Mouse (Mus musculus) adrenal gland, postnatal 4 days (tissue): Measurements from ENCODE around the gene Pcbp4. TPM values are rescaled to one million over a fixed set of nuclear protein-coding genes. Genes with fewer than 3 reads are reported as not detected.

Experiments
- DNase-seq, 2 experiments: peaks; one replicate each; pipeline ENCODE4 v3.0.0; 2021 to 2022; ENCODE audit warnings: low spot score in 2 of 2, mixed read lengths in 2 of 2
- total RNA-seq, 2 experiments: library from RNA; stranded (reverse); gene quantifications; 2 replicates each; pipeline ENCODE4 v1.2.3; 2021

The Pcbp4 gene
- total RNA-seq, 2 experiments from 2014 or later, result 59.5 to 63.8 TPM

DNA sequence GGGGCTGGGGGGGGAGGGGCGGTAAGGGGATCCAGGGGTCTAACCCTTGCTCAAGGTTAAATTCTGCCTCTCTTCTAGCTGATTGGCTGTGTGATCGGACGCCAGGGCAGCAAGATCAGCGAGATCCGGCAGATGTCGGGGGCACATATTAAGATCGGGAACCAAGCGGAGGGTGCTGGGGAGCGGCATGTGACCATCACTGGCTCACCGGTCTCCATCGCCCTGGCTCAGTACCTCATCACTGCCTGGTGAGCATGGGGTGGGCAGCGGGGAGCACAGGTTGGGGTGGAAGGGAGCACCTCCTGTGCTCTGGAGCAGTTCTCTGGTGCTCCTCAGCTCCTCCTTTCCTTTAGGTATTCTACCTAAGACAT is 9.3 kb downstream of the Pcbp4 start:
- no peak for DNase-seq

DNA sequence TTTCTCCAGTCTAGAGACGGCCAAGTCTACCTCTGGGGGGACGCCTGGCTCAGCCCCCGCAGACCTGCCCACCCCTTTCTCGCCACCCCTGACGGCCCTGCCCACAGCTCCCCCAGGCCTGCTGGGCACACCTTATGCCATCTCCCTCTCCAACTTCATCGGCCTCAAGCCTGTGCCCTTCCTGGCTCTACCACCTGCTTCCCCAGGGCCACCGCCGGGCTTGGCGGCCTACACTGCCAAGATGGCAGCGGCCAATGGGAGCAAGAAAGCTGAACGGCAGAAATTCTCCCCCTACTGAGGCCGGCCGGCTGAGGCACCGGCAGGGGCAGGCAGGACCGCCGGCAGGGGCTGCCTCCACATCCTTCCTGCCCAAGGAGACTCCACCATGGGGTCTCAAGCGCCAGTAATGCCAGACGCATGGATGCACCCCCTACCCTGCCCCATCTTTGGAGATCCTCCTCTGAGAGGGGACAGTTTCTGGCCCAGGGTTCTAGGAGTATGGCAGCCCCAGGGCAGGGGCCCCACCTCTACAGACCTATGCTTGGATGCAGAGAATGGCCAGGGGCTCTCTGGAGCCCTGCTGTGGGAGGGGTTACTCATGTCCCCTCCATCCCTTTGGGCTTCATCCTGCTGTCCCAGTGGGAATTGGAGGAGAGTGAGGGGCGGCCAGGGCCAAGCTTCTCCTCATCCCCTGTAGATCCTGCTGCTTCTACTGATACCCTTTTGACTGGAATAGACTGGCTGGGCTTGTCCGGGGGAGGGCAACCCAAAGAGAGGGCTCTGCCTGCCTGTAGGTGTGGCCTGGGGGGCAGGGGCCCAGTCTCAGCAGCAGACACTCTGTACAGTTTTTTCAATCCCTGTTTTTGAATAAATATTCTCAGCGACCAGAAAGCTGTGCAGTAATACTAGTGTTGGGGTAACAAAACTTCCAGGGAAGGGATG is 10.3 kb downstream of the Pcbp4 start:
- DNase-seq, result no peak

DNA sequence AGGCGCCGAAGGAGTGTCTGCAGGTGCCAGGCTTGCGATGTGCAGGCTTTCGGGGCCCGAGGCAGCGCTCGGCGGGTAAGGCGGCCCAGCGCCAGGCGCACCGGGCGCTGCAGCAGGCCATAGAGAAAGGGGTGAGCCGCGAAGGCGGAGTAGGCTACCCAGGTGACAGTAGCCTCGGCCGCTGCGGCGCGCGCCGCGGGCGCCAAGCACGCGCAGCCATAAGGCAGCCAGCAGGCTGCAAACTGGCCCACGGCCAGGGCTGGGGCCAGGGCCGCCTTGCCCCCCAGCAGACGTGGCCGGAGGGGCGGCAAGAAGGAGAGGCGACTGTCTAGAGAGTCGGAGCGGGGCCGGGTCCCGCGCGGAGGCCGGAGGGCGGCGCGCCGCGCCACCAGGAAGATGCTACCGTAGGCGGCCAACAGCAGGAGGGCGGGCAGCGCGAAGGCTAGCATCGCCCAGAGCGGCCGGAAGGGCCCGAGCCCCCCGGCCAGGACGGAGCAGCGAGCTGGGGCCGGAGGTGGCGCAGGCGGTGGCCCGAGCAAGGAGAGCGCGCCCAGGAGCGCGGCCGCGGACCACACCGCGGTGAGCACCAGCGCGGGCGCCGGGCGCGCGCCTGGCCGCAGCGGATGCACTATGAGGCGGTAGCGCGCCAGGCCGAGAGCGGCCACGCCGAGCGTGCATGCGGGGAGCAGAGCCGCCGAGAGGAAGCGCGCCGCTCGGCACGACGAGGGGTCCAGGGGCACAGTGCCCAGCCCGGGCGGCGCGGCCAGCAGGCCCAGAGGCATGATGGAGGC is 11.9 kb downstream of the Pcbp4 start:
- no peak for DNase-seq

DNA sequence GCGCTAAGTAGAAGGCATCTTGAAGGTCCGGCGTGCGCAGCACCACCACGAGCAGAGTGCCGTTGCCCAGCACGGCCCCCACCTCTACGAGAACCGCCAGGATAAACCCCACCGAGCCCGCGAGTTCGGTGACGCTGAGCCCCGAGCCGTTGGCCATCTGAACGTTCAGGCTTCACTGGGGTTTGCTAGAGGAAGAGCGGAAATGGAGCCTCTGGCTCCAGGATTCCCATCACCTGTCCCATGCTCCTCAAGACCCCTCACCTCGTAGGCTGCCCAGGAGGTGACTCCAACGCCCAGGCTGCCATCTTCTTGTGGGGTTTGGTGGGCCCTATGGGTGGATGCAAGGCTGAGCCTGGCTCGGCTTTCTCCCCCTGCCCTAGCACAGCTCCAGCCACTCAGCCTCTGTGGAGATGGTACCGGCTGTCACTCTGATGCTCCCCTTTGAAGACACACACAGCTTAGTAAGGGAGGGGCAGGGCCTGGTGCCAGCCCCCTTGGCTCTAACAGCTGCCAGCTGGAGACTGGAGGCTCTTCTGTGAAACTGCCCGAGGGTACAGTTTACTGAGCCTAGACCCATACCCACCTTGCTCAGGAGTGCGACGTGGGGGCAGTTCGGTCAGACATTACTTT is 12.6 kb downstream of the Pcbp4 start, which contains the start of gene Gpr62:
Gene Gpr62, minus strand, starts transcription at position 368 of the 630 bp plus-strand sequence.
- no peak for DNase-seq

DNA sequence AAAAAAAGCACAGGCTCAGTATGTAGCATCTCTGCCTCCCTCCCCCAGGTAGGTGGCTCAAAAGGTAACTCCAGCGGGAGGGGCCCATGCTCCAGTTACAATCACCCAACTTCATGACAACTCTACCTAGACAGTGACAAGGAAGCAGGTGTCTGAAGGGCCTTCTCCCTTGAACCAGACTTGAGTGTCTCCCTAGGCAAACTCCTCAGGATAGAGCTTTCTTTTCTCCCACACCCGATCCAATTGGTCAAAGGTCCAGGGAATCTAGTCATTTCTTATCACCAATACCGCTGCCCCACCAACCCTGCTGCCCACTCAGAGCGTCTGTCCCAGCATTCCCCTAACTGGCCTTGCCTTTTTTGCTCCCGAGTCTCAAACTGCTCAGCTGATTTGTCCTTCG is 13.6 kb downstream of the Pcbp4 start:
- DNase-seq, result no peak

DNA sequence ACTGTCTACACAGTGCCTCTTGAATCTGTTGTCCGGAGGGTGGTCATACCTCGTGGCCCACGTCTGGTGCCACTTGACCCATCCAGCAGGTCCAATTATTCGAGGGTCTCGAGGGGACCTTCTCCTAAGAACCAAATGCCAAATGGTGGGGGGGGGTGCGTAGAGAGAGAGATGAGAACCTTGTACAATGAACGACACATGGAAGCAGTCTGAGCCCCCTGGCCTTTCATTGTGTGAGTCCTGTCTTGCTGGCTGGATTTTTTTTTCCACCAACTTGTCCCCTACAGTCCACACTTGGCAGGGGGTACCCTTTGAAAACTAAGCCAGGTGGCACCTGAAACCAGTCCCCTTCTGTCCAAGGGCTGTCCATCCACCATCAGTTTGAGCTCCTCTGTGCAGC is 14.7 kb downstream of the Pcbp4 start:
- DNase-seq, result no peak

DNA sequence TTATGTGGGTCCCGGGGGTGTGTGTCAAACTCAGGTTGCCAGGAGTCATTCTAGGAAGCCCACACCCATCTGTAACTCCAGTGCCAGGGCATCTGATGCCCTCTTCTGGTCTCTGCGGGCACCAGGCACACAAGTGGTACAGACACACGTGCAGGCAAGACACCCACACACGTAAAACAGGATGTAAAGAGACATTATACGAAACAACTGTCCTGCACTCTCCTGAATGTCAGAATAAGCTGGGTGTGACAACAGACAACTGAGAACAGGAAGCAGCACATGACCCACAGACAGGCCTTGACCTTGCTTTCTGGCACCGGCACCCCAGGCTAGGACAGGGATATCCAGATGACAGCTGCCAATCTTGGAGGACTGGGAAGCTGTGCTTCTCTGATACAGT is 16.2 kb downstream of the Pcbp4 start:
- no peak for DNase-seq

DNA sequence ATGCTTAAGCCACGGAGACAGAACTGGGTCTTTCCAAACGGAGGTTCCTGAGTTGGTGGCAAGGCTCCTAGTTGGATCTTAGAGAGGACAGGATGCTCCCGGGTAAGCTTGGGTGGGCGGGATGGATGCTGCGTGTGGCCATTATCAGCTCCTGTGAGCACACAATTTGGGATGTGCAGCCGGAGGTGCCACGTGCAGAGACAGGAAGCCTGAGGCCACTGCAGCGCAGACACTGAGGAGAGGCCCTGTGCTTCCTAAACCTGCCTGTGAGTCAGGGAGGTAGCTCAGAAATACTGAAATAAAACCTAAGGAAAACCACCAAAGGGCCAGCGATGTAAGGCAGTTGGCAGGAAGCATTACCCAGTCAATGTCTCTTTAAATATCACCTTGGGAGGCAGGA is 16.7 kb downstream of the Pcbp4 start:
- no peak for DNase-seq

DNA sequence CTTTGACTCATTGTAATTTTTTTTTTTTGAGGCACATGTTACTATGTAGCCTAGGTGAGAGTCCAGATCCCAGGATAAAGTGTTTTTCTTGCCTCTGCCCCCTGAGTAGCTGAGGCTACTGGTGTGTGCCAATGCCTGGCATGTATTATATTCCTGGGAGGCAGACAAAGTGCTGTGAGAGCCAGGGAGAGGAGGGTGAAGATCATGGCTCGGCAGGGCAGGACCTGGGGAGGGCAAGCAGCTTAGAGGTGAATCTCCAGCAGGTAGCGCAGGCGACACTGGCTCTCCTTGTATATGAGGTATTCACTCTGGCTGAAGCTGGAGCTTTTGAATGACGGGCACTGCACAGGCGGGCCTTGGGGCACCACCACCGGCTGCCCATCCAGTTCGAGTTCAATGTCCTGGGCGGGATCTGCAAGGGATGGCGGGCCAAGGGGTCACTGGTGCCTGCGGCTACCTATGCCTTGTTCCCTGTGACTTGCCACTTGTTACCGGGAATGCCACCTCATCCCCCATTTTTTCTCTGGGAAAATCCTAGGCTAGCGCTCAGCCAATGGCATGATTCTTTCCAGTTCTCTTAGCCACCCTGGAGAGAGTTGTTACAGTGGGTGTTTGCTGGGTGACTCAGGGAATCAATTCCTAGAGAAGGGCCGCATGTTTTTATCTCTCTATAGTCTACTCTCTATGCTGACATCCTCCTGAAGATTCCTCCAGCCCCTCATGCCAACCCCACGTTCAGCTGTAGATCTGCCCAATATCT is 18.1 kb downstream of the Pcbp4 start:
- DNase-seq, result no peak

DNA sequence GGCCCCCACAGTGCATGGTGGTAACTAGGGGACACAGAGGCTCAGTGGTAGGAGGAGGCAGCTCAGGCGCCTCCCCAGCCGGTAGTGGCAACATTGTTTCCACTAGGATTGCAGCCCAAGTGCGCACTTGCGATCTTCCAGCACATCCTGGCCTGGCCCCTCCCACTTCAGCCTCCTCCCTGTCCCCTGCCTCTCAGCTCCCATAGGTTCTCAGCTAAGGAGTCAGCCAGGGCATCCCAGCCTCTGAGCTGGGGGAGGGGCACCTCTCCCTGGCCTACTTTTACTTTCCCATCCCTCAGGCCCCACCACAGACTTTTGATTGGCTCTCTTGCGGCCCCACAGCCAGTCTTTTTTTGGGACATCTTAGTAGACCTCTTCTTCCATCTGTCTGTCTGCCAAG is 18.8 kb downstream of the Pcbp4 start:
- DNase-seq, result no peak

DNA sequence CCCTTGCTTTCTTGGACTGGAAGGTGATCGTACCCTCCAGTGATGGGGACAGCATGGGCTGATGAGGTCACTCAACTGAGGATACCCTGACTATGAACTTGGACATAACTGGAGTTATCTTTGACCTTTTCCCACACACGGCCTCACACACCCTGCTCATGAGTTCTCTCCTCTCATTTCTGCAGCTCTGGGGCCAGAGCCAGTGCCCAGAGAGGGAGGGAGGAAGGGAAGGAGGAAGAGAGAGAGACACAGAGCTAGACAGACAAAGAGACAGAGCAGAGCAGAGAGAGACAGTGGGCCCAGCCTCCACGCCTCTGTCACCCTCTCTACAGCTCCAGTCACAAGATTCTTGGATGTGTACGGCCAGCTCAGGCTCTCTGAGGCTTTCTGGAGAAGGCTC is 19.2 kb downstream of the Pcbp4 start:
- DNase-seq, result no peak

DNA sequence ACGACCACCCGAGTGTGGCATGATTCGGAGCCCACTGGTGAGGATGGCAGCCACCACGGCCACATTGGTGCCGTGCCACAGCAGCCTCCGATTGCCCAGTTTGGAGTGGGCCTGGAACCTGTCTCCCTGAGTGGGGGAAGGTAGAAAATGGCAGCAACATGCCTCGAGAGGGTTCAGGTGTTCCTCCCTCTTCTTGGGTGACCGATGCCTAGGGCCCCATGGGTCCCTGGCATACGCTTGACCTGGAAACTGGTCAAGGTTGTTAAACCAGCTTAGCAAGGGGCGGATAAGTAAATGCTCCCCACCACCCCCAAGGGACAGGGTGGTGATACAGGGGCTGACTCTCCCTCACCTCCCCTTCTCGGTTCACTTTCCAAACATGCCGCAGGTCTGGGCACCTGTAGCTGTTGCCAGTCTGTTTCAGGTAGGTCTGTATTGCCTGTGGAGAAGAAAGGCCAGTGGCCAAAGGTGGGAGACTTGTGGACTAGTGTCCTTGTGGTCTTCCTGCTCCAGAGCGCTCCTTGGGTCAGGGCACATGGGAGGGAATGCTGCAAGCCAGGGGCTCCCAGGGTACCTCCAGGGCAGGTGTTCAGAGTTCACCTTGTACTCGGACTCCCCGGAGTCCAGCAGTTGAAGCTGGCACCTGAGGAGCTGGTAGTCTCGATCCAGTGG is 20.1 kb downstream of the Pcbp4 start:
- DNase-seq, result no peak

DNA sequence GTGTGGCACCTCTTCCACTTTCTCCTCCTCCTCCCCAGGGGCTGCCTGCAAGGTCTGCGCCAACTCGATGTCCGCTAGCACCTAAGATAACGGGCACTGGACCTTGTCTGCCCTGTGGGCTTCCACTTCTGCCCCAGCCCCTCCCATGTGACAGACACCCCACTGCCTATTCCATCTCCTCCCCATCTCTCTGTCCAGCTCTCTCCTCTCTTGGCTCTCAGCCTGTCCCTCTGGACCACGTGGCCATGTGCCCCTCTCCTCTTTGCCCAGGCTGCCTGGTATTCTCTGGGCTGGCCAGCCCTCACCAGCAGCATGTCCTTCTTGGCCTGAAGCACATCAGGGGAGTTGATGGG is 20.6 kb downstream of the Pcbp4 start:
- DNase-seq, result no peak

DNA sequence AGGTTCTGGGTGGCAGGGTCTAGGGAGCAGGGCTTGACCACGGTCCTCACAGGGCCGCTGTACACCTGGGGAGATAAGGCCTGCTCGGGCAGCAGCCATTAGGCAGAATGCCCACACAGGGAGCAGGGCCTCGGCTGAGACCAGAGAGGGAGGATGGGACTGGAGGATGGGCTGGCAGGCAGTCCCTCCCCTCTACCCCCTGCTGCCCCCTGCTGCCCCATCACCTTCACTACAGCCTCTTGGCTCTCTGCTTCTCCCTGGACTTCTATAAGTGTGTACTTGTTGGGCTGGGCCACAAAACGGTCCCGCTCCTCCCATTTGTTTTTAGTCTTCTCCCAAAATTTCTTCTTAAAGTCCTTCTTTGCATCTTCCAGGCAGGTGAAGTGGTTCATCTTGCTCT is 21.4 kb downstream of the Pcbp4 start:
- DNase-seq, result peak in 1 of 2 experiments; percentile 62

DNA sequence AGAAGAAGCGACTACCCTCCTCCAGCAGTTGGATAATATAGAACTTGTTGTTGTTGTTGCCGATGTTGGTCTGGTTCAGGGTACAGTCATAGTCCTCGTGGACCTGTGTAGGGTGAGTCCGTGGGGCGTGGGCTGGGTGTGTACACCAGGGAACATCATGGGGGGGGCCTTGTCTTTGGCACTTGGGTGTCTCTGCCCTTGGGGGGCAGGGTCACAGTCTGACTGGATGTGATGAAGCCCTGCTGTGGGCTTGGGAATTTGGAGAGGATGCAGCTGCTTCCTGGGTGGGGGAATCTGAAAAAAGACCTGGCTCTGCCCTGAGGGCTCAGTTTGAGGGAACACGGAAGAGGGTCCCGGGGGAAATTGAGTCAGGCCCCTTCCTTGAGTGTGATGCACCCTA is 22.0 kb downstream of the Pcbp4 start:
- DNase-seq, result no peak

DNA sequence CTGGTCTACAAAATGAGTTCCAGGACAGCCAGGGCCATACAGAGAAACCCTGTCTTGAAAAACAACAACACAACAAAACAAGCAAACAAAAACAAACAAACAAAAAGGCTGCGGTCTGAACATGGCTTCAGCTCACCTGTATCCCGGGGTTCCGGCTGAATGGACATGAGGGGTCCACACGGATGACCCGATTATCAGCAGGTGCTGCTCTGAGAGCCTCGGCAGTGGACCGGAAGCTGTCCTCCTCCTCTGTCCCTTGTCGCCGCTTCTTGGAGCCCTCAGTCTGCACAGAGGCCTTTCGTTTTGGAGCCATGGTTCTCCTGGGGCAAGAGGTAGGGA is 22.5 kb downstream of the Pcbp4 start, which contains the start of gene Rrp9:
Gene Rrp9, plus strand, starts transcription at position 301 of the 339 bp plus-strand sequence.
- no peak for DNase-seq

DNA sequence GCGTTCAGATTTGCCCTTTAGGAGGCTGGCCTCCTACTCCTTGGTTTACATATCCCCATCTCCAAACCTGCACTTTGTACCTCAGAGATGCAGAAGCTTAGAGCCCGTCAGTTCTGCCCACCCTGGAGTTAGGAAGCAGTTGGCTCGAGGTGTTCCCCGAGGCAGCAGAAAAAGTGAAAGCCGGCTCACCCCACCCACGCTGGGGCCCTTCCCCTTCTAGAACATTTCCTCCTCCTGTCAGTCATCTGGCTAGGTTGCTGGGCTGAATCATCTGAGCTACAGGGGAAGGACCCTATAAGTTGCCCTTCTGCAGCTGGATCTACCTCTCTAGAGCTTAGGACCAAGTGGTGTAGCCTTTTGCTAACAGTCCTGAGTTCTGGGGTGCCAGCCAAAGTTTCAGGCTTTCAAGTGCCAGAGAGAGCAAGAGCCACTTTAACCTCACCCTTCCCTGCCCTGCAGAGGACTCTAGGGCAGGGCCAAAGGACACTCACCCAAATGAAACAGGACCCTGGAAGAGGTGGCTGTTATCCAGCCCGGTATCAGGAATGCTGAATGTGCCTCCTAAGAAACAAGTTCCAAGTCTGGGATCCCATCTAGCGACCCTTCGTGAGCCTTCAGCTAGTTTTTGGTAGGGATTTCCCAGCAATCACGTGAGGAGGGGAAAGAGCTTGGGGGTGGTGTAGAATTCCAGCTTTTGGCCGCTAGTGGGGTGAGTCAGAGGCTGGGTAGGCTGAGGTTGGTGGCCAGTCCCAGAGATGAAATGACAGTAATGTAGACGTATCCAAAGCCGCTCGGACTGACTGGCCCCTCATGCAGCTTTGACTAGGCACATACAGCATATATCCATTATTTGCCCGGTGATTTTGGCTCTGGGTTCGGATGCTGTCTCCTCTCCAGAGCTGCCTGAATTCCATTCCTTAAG is 23.2 kb downstream of the Pcbp4 start:
- DNase-seq, result no peak

DNA sequence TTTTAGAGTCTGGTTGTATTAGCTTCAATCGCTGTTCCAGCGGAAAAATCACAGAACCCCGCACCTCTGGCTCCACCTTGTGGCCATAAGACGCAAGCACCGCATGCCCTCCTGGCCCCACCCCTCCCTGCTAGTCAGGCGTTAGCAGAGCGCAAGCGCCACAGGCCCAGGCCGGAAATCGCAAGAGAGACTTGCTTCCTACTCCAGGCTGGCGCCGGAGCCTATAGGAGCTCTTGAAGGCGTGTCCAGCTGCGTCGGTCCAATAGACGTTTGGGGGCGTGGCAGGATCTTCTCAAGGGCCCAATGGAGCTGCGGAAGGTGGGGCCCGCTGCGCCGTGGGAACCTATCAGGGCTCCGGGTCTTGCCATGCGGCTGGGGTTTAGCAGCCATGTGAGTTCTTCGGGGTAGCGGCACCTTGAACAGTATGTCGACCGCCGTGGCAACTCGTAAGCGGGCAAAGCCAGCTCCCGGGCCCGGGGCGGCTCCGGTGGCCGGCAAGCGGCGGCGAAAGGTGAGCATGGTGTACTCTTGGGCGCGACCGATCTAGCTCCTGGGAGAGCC is 23.9 kb downstream of the Pcbp4 start, which contains the start of gene Parp3:
Gene Parp3, minus strand, starts transcription at position 26 of the 561 bp plus-strand sequence.
- peak; percentile 87 to 97 for DNase-seq

DNA sequence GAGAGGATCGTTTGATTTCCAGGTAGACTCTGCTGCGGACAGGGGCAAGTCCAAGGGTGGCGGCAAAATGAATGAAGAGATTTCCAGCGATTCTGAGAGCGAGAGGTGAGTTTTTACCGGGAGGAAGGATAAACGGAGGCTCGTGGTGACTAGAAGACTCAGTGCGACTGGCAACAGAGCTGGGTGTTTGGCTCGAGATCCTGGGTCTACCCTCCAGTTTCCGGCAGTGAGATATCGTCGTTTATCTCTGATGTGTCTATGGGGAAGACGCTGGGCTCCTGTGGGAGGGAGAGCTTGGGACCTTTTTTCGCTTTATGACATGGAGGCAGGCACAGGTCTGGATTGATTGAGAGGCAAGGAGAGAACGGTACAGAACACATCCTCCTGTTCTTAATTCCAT is 24.6 kb downstream of the Pcbp4 start:
- no peak for DNase-seq
